Mouse (Mus musculus): ENCODE measurements around the gene Setd1a. TPM values are rescaled to one million over a fixed set of nuclear protein-coding genes. Genes with fewer than 3 reads are reported as not detected.
A peak's percentile ranks its signal among the peaks of the same experiment; 100 is the strongest.

Setd1a gene
- polyA plus RNA-seq, 1 experiment = 33.8 TPM

GRCm38 (mm10) chr7:127747559-127748234, 28.8 kb upstream of the Setd1a start:
- 0 out of 2 replicates have a peak, but pooled peaks cover 2% of the 10 kb centered on the region for H3K4me1 ChIP-seq (ENCODE audit: control insufficient read depth, insufficient read depth, low read length)
- no peak overlapping the region for H3K27ac ChIP-seq (ENCODE audit: insufficient read depth, low read length)
- TF ChIP-seq POLR2A (IDR thresholded peaks at IDR 0.05; ENCODE audit: low read depth, low read length) (no peak), CTCF (IDR thresholded peaks at IDR 0.05; ENCODE audit: borderline replicate concordance, insufficient read depth, low read length) (no peak)
- peak overlapping the region; percentile 56 for H3K4me3 ChIP-seq (ENCODE audit: insufficient read depth, low read length)

GRCm38 (mm10) chr7:127748235-127748560, 28.3 kb upstream of the Setd1a start:
- H3K27ac ChIP-seq (ENCODE audit: insufficient read depth, low read length) = no peak overlapping the region
- H3K4me3 ChIP-seq (ENCODE audit: insufficient read depth, low read length) = no peak overlapping the region
- no peak for TF ChIP-seq POLR2A (IDR thresholded peaks at IDR 0.05; ENCODE audit: low read depth, low read length)
- TF ChIP-seq CTCF (IDR thresholded peaks at IDR 0.05; ENCODE audit: borderline replicate concordance, insufficient read depth, low read length) = no peak
- H3K4me1 ChIP-seq (ENCODE audit: control insufficient read depth, insufficient read depth, low read length) = 0 out of 2 replicates have a peak, but pooled peaks cover 6% of the 10 kb centered on the region

GRCm38 (mm10) chr7:127750131-127751127, 26.0 kb upstream of the Setd1a start:
- H3K27ac ChIP-seq (ENCODE audit: insufficient read depth, low read length) = no peak overlapping the region

GRCm38 (mm10) chr7:127751619-127752018, 24.9 kb upstream of the Setd1a start:
- Histone ChIP-seq H3K27ac (ENCODE audit: insufficient read depth, low read length) (no peak overlapping the region), H3K4me1 (ENCODE audit: control insufficient read depth, insufficient read depth, low read length) (peaks cover 10% of the 10 kb centered on the region; the same call in 1 of the 2 replicates), H3K4me3 (ENCODE audit: insufficient read depth, low read length) (no peak overlapping the region)
- TF ChIP-seq POLR2A (IDR thresholded peaks at IDR 0.05; ENCODE audit: low read depth, low read length) (no peak), CTCF (IDR thresholded peaks at IDR 0.05; ENCODE audit: borderline replicate concordance, insufficient read depth, low read length) (no peak)

More at GRCm38 (mm10) chr7:127750131-127751127, 26.0 kb upstream of the Setd1a start:
- Histone ChIP-seq H3K4me1 (ENCODE audit: control insufficient read depth, insufficient read depth, low read length) (peaks cover 10% of the 10 kb centered on the region; the same call in 1 of the 2 replicates), H3K4me3 (ENCODE audit: insufficient read depth, low read length) (no peak overlapping the region)
- TF ChIP-seq POLR2A (IDR thresholded peaks at IDR 0.05; ENCODE audit: low read depth, low read length) (no peak), CTCF (IDR thresholded peaks at IDR 0.05; ENCODE audit: borderline replicate concordance, insufficient read depth, low read length) (no peak)

- peaks cover 10% of the 10 kb centered on the region; the same call in 1 of the 2 replicates for H3K4me1 ChIP-seq (ENCODE audit: control insufficient read depth, insufficient read depth, low read length)
- H3K27ac ChIP-seq (ENCODE audit: insufficient read depth, low read length) = no peak overlapping the region
- H3K4me3 ChIP-seq (ENCODE audit: insufficient read depth, low read length) = no peak overlapping the region
- TF ChIP-seq POLR2A (IDR thresholded peaks at IDR 0.05; ENCODE audit: low read depth, low read length) (no peak), CTCF (IDR thresholded peaks at IDR 0.05; ENCODE audit: borderline replicate concordance, insufficient read depth, low read length) (no peak)
These were observed 24.4 kb upstream of the Setd1a start for GRCm38 (mm10) chr7:127752069-127752468.

GRCm38 (mm10) chr7:127753158-127753557, 23.3 kb upstream of the Setd1a start:
- H3K4me1 ChIP-seq (ENCODE audit: control insufficient read depth, insufficient read depth, low read length) = peaks cover 8% of the 10 kb centered on the region; the same call in 1 of the 2 replicates
- no peak overlapping the region for H3K4me3 ChIP-seq (ENCODE audit: insufficient read depth, low read length)
- H3K27ac ChIP-seq (ENCODE audit: insufficient read depth, low read length) = no peak overlapping the region
- no peak for TF ChIP-seq POLR2A (IDR thresholded peaks at IDR 0.05; ENCODE audit: low read depth, low read length)

- H3K27ac ChIP-seq (ENCODE audit: insufficient read depth, low read length) = no peak overlapping the region
- peaks cover 8% of the 10 kb centered on the region; the same call in 1 of the 2 replicates for H3K4me1 ChIP-seq (ENCODE audit: control insufficient read depth, insufficient read depth, low read length)
- H3K4me3 ChIP-seq (ENCODE audit: insufficient read depth, low read length) = no peak overlapping the region
- TF ChIP-seq CTCF (IDR thresholded peaks at IDR 0.05; ENCODE audit: borderline replicate concordance, insufficient read depth, low read length) (no peak), POLR2A (IDR thresholded peaks at IDR 0.05; ENCODE audit: low read depth, low read length) (no peak)
These were observed 22.7 kb upstream of the Setd1a start for GRCm38 (mm10) chr7:127753741-127754140.

GRCm38 (mm10) chr7:127759716-127760115, 16.8 kb upstream of the Setd1a start:
- H3K4me1 ChIP-seq (ENCODE audit: control insufficient read depth, insufficient read depth, low read length) = peaks cover 7% of the 10 kb centered on the region
- no peak overlapping the region for H3K27ac ChIP-seq (ENCODE audit: insufficient read depth, low read length)
- no peak overlapping the region for H3K4me3 ChIP-seq (ENCODE audit: insufficient read depth, low read length)
- TF ChIP-seq CTCF (IDR thresholded peaks at IDR 0.05; ENCODE audit: borderline replicate concordance, insufficient read depth, low read length) (no peak), POLR2A (IDR thresholded peaks at IDR 0.05; ENCODE audit: low read depth, low read length) (no peak)

GRCm38 (mm10) chr7:127760478-127760877, 16.0 kb upstream of the Setd1a start:
- Histone ChIP-seq H3K27ac (ENCODE audit: insufficient read depth, low read length) (no peak overlapping the region), H3K4me1 (ENCODE audit: control insufficient read depth, insufficient read depth, low read length) (peaks cover 7% of the 10 kb centered on the region), H3K4me3 (ENCODE audit: insufficient read depth, low read length) (no peak overlapping the region)
- no peak for TF ChIP-seq POLR2A (IDR thresholded peaks at IDR 0.05; ENCODE audit: low read depth, low read length)
- TF ChIP-seq CTCF (IDR thresholded peaks at IDR 0.05; ENCODE audit: borderline replicate concordance, insufficient read depth, low read length) = no peak
